Mouse (Mus musculus) cerebellum, adult 2 months (tissue): Measurements from ENCODE around the gene Unc5cl. TPM values are rescaled to one million over a fixed set of nuclear protein-coding genes. Genes with fewer than 3 reads are reported as not detected.

Source experiments
- DNase-seq, 2 experiments: peaks; one replicate each; pipeline ENCODE4 v3.0.0; 2021
- H3K27ac ChIP-seq: fragments of 200-500 bp; 2 replicates; pipeline ENCODE4 v1.5.1; 2012; ENCODE audit warnings: low read length, control low read depth, inconsistent platforms; ENCODE audit not compliant: insufficient read depth
- H3K27me3 ChIP-seq: fragments of 200-500 bp; 2 replicates; pipeline ENCODE4 v1.6.1; 2012; ENCODE audit warnings: inconsistent platforms, mild to moderate bottlenecking, low read length, moderate library complexity; ENCODE audit not compliant: control insufficient read depth, insufficient read depth
- H3K4me1 ChIP-seq: fragments of 200-500 bp; 2 replicates; pipeline ENCODE4 v1.6.1; 2011; ENCODE audit warnings: low read length; ENCODE audit not compliant: control insufficient read depth, insufficient read depth
- H3K4me3 ChIP-seq: fragments of 200-500 bp; replicated peaks from 2 replicates; pipeline ENCODE3; 2011; ENCODE audit warnings: mild to moderate bottlenecking, low read depth, low read length, control low read depth; ENCODE audit not compliant: insufficient read depth
- CTCF ChIP-seq: fragments of 200-500 bp; IDR thresholded peaks from 2 replicates; pipeline ENCODE4 v1.5.1; 2011; ENCODE audit warnings: low read depth, mild to moderate bottlenecking, control low read depth, low read length, moderate library complexity, borderline replicate concordance; ENCODE audit not compliant: insufficient read depth
- POLR2A ChIP-seq: fragments of 200-500 bp; IDR thresholded peaks from 2 replicates; pipeline ENCODE4 v1.6.1; 2011; ENCODE audit warnings: low read length, control low read depth, borderline replicate concordance; ENCODE audit not compliant: insufficient read depth
- WGBS: fragments of 180-500 bp; shearing (Covaris S2); methylation state at CpG from one replicate; pipeline ENCODE4 v1.1.7; 2018; 5-methylcytosine and 5-hydroxymethylcytosine counted together
- polyA plus RNA-seq: library from polyadenylated mRNA; depleted of rRNA; stranded (reverse); fragments of >200 nt; gene quantifications from 2 replicates; pipeline ENCODE4 v1.2.3, GENCODE M21; 2012; rRNA removed

Gene Unc5cl
- polyA plus RNA-seq, 1 experiment: 0.16 TPM

GRCm38 (mm10) chr17:48588674-48589073, 134.0 kb downstream of the Unc5cl start:
- peaks cover 9% of the 10 kb centered on the region for H3K4me1 ChIP-seq
- no peak for DNase-seq
- H3K27ac ChIP-seq: no peak overlapping the region
- no peaks in the 10 kb centered on the region for H3K27me3 ChIP-seq
- H3K4me3 ChIP-seq: no peak overlapping the region
- 66% methylated on average over 3 of the region's 3 CpGs for WGBS
- TF ChIP-seq CTCF: no peak
- no peak for TF ChIP-seq POLR2A

Other genes with a start within 250 kb of the Unc5cl start
- gene Trem1, start 222.1 kb upstream of the Unc5cl start, polyA plus RNA-seq: 0.03 and 0.05 TPM in 2 replicates
- not detected in 2 replicates for gene Trem3, start 207.1 kb upstream of the Unc5cl start, polyA plus RNA-seq
- gene Treml4, start 190.6 kb upstream of the Unc5cl start, polyA plus RNA-seq: 0.21 TPM in 1 of 2 replicates, not detected in the other
- gene Treml2, start 155.4 kb upstream of the Unc5cl start, polyA plus RNA-seq: 0.25 TPM in 2 replicates
- gene B430306N03Rik, start 138.8 kb upstream of the Unc5cl start, polyA plus RNA-seq: 0.02 and 0.11 TPM in 2 replicates
- gene Trem2, start 108.5 kb upstream of the Unc5cl start, polyA plus RNA-seq: 8.6 and 12.2 TPM in 2 replicates
- gene Treml1, start 95.0 kb upstream of the Unc5cl start, polyA plus RNA-seq: 0.11 and 0.27 TPM in 2 replicates
- gene Nfya, start 45.0 kb upstream of the Unc5cl start, polyA plus RNA-seq: 20.3 and 28.1 TPM in 2 replicates
- gene Oard1, start 44.9 kb upstream of the Unc5cl start, polyA plus RNA-seq: 27.4 and 27.6 TPM in 2 replicates
- gene Apobec2, start 22.0 kb upstream of the Unc5cl start, polyA plus RNA-seq: 0.21 and 0.28 TPM in 2 replicates
- 0.43 and 0.60 TPM in 2 replicates for gene Tspo2, start 3.4 kb upstream of the Unc5cl start, polyA plus RNA-seq